ENCODE assay signal across 8 mouse cellular contexts in genomic region chr1:139455226-139455869, GRCm38 (mm10). TPM values are rescaled to one million over a fixed set of nuclear protein-coding genes. Genes with fewer than 3 reads are reported as not detected.
DNase-seq lines count a peak whose midpoint lies in the region; ATAC-seq and TF ChIP-seq lines count a peak whose summit lies in the region.

No protein-coding gene starts in this region.

- 0 out of 2 replicates have a peak, but pooled peaks have one; percentile 15 for ATAC-seq in embryonic facial prominence, embryonic 13.5 days (ENCODE audit: insufficient number of reproducible peaks, insufficient read depth, low FRiP score, low TSS enrichment, low read depth)
- no peak; the same call in 1 of the 2 replicates for ATAC-seq in hindbrain, embryonic 16.5 days
- peak; percentile 28 for ATAC-seq in megakaryocyte-erythroid progenitor cell, adult 5-6 weeks (replicated peaks; ENCODE audit: low FRiP score, low TSS enrichment, poor library complexity, severe bottlenecking)

- no peak for DNase-seq in thymus, adult 2 months
- DNase-seq in thymus, postnatal 25 days = no peak
- no peak for DNase-seq in right cerebral cortex, postnatal 10 days (ENCODE audit: low spot score in 2 of 2)
- DNase-seq in left cerebral cortex, adult 8-10 months (ENCODE audit: low spot score in 2 of 2) = no peak
- DNase-seq in layer of hippocampus, postnatal 25 days (ENCODE audit: extremely low spot score in 1 of 2, low spot score in 1 of 2) = no peak

- no peak overlapping the region for H3K27ac ChIP-seq in thymus, adult 2 months (ENCODE audit: control insufficient read depth, insufficient read depth, low read length)
- H3K27ac ChIP-seq in embryonic facial prominence, embryonic 13.5 days = peak overlapping the region; percentile 23; the same call in 1 of the 2 replicates
- no peak overlapping the region for H3K27ac ChIP-seq in hindbrain, embryonic 16.5 days (ENCODE audit: low read depth, low read length)

- WGBS in thymus, adult 2 months = 2% methylated on average over 17 of the region's 17 CpGs
- 2% methylated on average over 17 of the region's 17 CpGs for WGBS in embryonic facial prominence, embryonic 13.5 days
- 3% methylated on average over 17 of the region's 17 CpGs for WGBS in hindbrain, embryonic 16.5 days

- peak overlapping the region; percentile 78 for H3K4me3 ChIP-seq in thymus, adult 2 months (ENCODE audit: control insufficient read depth, insufficient read depth, low read length)
- peak overlapping the region; percentile 87 for H3K4me3 ChIP-seq in embryonic facial prominence, embryonic 13.5 days
- peak overlapping the region; percentile 77 for H3K4me3 ChIP-seq in hindbrain, embryonic 16.5 days (ENCODE audit: low read length)

- H3K4me1 ChIP-seq in thymus, adult 2 months (replicated peaks; ENCODE audit: control insufficient read depth, insufficient read depth, low read length) = peaks cover 8% of the 10 kb centered on the region
- H3K4me1 ChIP-seq in embryonic facial prominence, embryonic 13.5 days = peaks cover 17% of the 10 kb centered on the region
- H3K4me1 ChIP-seq in hindbrain, embryonic 16.5 days (ENCODE audit: control insufficient read depth, insufficient read depth, low read depth, low read length) = peaks cover 8% of the 10 kb centered on the region

- no peak for TF ChIP-seq POLR2A in thymus, adult 2 months (IDR thresholded peaks at IDR 0.05; ENCODE audit: control insufficient read depth, extremely low read depth, insufficient read depth, low read length, poor library complexity)

- H3K9ac ChIP-seq in embryonic facial prominence, embryonic 13.5 days = peak overlapping the region; percentile 80
- peak overlapping the region; percentile 64 for H3K9ac ChIP-seq in hindbrain, embryonic 16.5 days (ENCODE audit: low read depth, low read length)

- H3K4me2 ChIP-seq in embryonic facial prominence, embryonic 13.5 days = peak overlapping the region; percentile 94
- peak overlapping the region; percentile 99 for H3K4me2 ChIP-seq in hindbrain, embryonic 16.5 days (ENCODE audit: low read length)

- no peaks in the 10 kb centered on the region for H3K27me3 ChIP-seq in thymus, adult 2 months (ENCODE audit: control insufficient read depth, insufficient read depth, low read length)
- no peaks in the 10 kb centered on the region for H3K27me3 ChIP-seq in embryonic facial prominence, embryonic 13.5 days
- no peaks in the 10 kb centered on the region for H3K27me3 ChIP-seq in hindbrain, embryonic 16.5 days (replicated peaks; ENCODE audit: control insufficient read depth, insufficient read depth, low read length)

- H3K9me3 ChIP-seq in embryonic facial prominence, embryonic 13.5 days = no peaks in the 10 kb centered on the region
- H3K9me3 ChIP-seq in hindbrain, embryonic 16.5 days (ENCODE audit: control insufficient read depth, low read length) = no peaks in the 10 kb centered on the region

- H3K36me3 ChIP-seq in thymus, adult 2 months (ENCODE audit: control insufficient read depth, insufficient read depth, low read length) = peaks cover 12% of the 10 kb centered on the region
- peaks cover 11% of the 10 kb centered on the region; the same call in 1 of the 2 replicates for H3K36me3 ChIP-seq in embryonic facial prominence, embryonic 13.5 days
- H3K36me3 ChIP-seq in hindbrain, embryonic 16.5 days (ENCODE audit: control insufficient read depth, insufficient read depth, low read length) = no peaks in the 10 kb centered on the region

- TF ChIP-seq CTCF in thymus, adult 2 months (IDR thresholded peaks at IDR 0.05; ENCODE audit: borderline replicate concordance, control insufficient read depth, extremely low read depth, insufficient read depth, low read length, poor library complexity) = no peak

RNA-seq across cellular contexts. Expression of gene Aspm, which starts 0.8 kb away (rescaled TPM):
- 4.7 and 6.6 TPM in 2 replicates for polyA plus RNA-seq in thymus, adult 2 months (2012; rRNA removed)
- polyA plus RNA-seq in embryonic facial prominence, embryonic 13.5 days (2015; fragmentation: Nextera tagmentation; extraction: Ambion mirVana) = 17.6 and 18.5 TPM in 2 replicates
- 2.9 and 3.5 TPM in 2 replicates for polyA plus RNA-seq in hindbrain, embryonic 16.5 days (2015; fragmentation: Nextera tagmentation; extraction: Ambion mirVana)
- total RNA-seq in megakaryocyte-erythroid progenitor cell, adult 5-6 weeks (2014; fragmentation: Nextera tagmentation) = 26.5 and 32.8 TPM in 2 replicates
- 44.5 and 49.7 TPM in 2 replicates for total RNA-seq in megakaryocyte-erythroid progenitor cell, adult 5-6 weeks (2017)
- under 1 TPM; 0.37 to 0.55 (median 0.47) TPM for total RNA-seq in left cerebral cortex, adult 8-10 months (2022)
- total RNA-seq in layer of hippocampus, postnatal 25 days (2021) = under 1 TPM; 0.70 to 0.71 TPM

RNA-seq across cellular contexts. Expression of gene Zbtb41, which starts 33.3 kb away (rescaled TPM):
- polyA plus RNA-seq in thymus, adult 2 months (2012; rRNA removed) = 4.4 and 4.9 TPM in 2 replicates
- polyA plus RNA-seq in embryonic facial prominence, embryonic 13.5 days (2015; fragmentation: Nextera tagmentation; extraction: Ambion mirVana) = 8.0 and 9.8 TPM in 2 replicates
- polyA plus RNA-seq in hindbrain, embryonic 16.5 days (2015; fragmentation: Nextera tagmentation; extraction: Ambion mirVana) = 11.8 and 14.4 TPM in 2 replicates
- total RNA-seq in megakaryocyte-erythroid progenitor cell, adult 5-6 weeks (2014; fragmentation: Nextera tagmentation) = 12.6 and 13.3 TPM in 2 replicates
- total RNA-seq in megakaryocyte-erythroid progenitor cell, adult 5-6 weeks (2017) = 14.1 and 30.5 TPM in 2 replicates
- total RNA-seq in left cerebral cortex, adult 8-10 months (2022) = 10 to 100 TPM; 24.0 to 28.5 (median 26.5) TPM
- 10 to 100 TPM; 29.2 to 30.5 TPM for total RNA-seq in layer of hippocampus, postnatal 25 days (2021)

RNA-seq across cellular contexts. Expression of gene F13b, which starts 46.2 kb away (rescaled TPM):
- polyA plus RNA-seq in thymus, adult 2 months (2012; rRNA removed) = 0.09 TPM in 1 of 2 replicates, not detected in the other
- polyA plus RNA-seq in embryonic facial prominence, embryonic 13.5 days (2015; fragmentation: Nextera tagmentation; extraction: Ambion mirVana) = 0.26 TPM in 1 of 2 replicates, not detected in the other
- not detected in 2 replicates for polyA plus RNA-seq in hindbrain, embryonic 16.5 days (2015; fragmentation: Nextera tagmentation; extraction: Ambion mirVana)
- total RNA-seq in megakaryocyte-erythroid progenitor cell, adult 5-6 weeks (2014; fragmentation: Nextera tagmentation) = not detected in 2 replicates
- not detected in 2 replicates for total RNA-seq in megakaryocyte-erythroid progenitor cell, adult 5-6 weeks (2017)
- total RNA-seq in left cerebral cortex, adult 8-10 months (2022) = not detected
- total RNA-seq in layer of hippocampus, postnatal 25 days (2021) = not detected

Comparison
In these comparisons a context has a peak if more than half of its experiments do, and no peak if none do; other contexts are left out.
1. RNA of gene Aspm, which starts 0.8 kb away (total RNA-seq): 26.5 to 49.7 TPM in megakaryocyte-erythroid progenitor cell, adult 5-6 weeks; 0.70 to 0.71 TPM in layer of hippocampus, postnatal 25 days and 0.37 to 0.55 TPM in left cerebral cortex, adult 8-10 months; every median in the first group is over 10 times any median in the second.
2. Peak in every context shown above with its lines, with median percentiles within 50 percentile points of each other: H3K4me3 ChIP-seq.